Mouse (Mus musculus) heart, adult 2 months (tissue): ENCODE results near the gene Tmem202. TPM values are rescaled to one million over a fixed set of nuclear protein-coding genes. Genes with fewer than 3 reads are reported as not detected.

Source experiments
- DNase-seq, 2 experiments: peaks; one replicate each; pipeline ENCODE4 v3.0.0; 2021
- H3K27ac ChIP-seq: fragments of 200-600 bp; 2 replicates; pipeline ENCODE4 v1.8.1; 2022
- H3K27me3 ChIP-seq: fragments of 200-500 bp; 2 replicates; pipeline ENCODE4 v1.6.1; 2012; ENCODE audit warnings: mild to moderate bottlenecking, low read length, inconsistent platforms, mixed read lengths; ENCODE audit not compliant: control insufficient read depth, insufficient read depth
- H3K36me3 ChIP-seq: fragments of 200-500 bp; 2 replicates; pipeline ENCODE4 v1.6.1; 2012; ENCODE audit warnings: low read length, inconsistent platforms; ENCODE audit not compliant: control insufficient read depth, insufficient read depth
- H3K4me1 ChIP-seq: fragments of 200-500 bp; 2 replicates; pipeline ENCODE4 v1.6.1; 2011; ENCODE audit warnings: low read length; ENCODE audit not compliant: control insufficient read depth, insufficient read depth
- H3K4me3 ChIP-seq: fragments of 200-600 bp; 2 replicates; pipeline ENCODE4 v1.8.1; 2022
- H3K79me2 ChIP-seq: fragments of 200-500 bp; replicated peaks from 2 replicates; pipeline ENCODE4 v1.6.1; 2012; ENCODE audit warnings: mild to moderate bottlenecking, inconsistent platforms, low read length, moderate library complexity, mixed read lengths; ENCODE audit not compliant: control insufficient read depth, insufficient read depth
- H3K9ac ChIP-seq: fragments of 200-500 bp; 2 replicates; pipeline ENCODE4 v1.6.1; 2012; ENCODE audit warnings: low read depth, mild to moderate bottlenecking, control low read depth, inconsistent platforms, low read length, mixed read lengths
- CTCF ChIP-seq: fragments of 200-600 bp; IDR thresholded peaks from 2 replicates; pipeline ENCODE4 v1.8.1; 2022; ENCODE audit warnings: antibody characterized with exemption, mild to moderate bottlenecking, moderate library complexity
- EP300 ChIP-seq: fragments of 200-500 bp; IDR thresholded peaks from 2 replicates; pipeline ENCODE4 v1.6.1; 2011; ENCODE audit warnings: low read depth, low read length, control low read depth; ENCODE audit not compliant: insufficient read depth
- POLR2A ChIP-seq: fragments of 200-500 bp; IDR thresholded peaks from 2 replicates; pipeline ENCODE4 v1.6.1; 2011; ENCODE audit warnings: mild to moderate bottlenecking, low read depth, low read length, control low read depth; ENCODE audit not compliant: insufficient read depth
- WGBS: fragments of 180-500 bp; shearing (Covaris S2); methylation state at CpG from one replicate; pipeline ENCODE4 v1.1.7; 2018; 5-methylcytosine and 5-hydroxymethylcytosine counted together
- intact Hi-C: fragments of 180-260 bp; cut with DNase I; formaldehyde crosslinking; loops from one replicate; pipeline ENCODE4 v1.15.1; 2025
- polyA plus RNA-seq: library from polyadenylated mRNA; depleted of rRNA; stranded (reverse); fragments of >200 nt; gene quantifications from 2 replicates; pipeline ENCODE4 v1.2.3, GENCODE M21; 2012
- total RNA-seq, 2 experiments: library from RNA; stranded (reverse); gene quantifications; 2 replicates each; pipeline ENCODE4 v1.2.3; 2021

Gene Tmem202
- total and polyA plus RNA-seq, 3 experiments, result 0.16 to 0.84 (median 0.37) TPM

DNA sequence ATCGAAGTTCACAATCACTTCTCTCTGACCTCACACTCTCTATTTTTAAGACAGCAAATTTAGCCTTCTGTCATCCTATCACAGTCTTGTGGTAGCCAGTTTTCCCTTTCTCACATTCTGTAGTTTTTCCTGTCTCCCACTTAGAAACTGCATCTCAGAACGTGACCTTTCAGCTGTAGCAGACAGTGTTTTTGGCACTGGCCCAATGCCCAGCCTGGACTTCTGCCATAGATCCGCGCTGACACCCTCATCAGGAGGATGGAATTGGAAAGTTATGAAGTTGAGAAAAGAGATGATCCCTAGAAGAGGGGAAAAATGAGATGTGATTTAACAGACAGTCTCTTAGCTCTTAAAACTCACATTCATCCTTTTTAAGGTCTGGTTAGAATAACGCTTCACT is 20.7 kb downstream of the Tmem202 start:
- no peaks in the 10 kb centered on the region for H3K4me1 ChIP-seq
- 18% methylated on average over 5 of the region's 5 CpGs for WGBS

GRCm38 (mm10) chr9:59517127-59517526 is 22.5 kb downstream of the Tmem202 start:
- no peak for DNase-seq
- 66% methylated on average over 7 of the region's 7 CpGs for WGBS
- intact Hi-C loops, result no loop called here

More for the DNA sequence above, 20.7 kb downstream of the Tmem202 start:
- H3K36me3 ChIP-seq, result no peaks in the 10 kb centered on the region
- intact Hi-C loops, result no loop called here
- H3K79me2 ChIP-seq, result no peaks in the 10 kb centered on the region
- no peak overlapping the region for H3K9ac ChIP-seq
- H3K27me3 ChIP-seq, result no peaks in the 10 kb centered on the region
- TF ChIP-seq EP300 (no peak), CTCF (no peak), POLR2A (no peak)
- DNase-seq, result peak; percentile 28 to 46
- H3K4me3 ChIP-seq, result no peak overlapping the region
- H3K27ac ChIP-seq, result no peak overlapping the region

GRCm38 (mm10) chr9:59515069-59515468 is 24.6 kb downstream of the Tmem202 start:
- H3K36me3 ChIP-seq, result no peaks in the 10 kb centered on the region
- WGBS, result 5% methylated on average over 3 of the region's 3 CpGs
- H3K4me1 ChIP-seq, result no peaks in the 10 kb centered on the region
- H3K4me3 ChIP-seq, result no peak overlapping the region
- intact Hi-C loops, result no loop called here
- no peak overlapping the region for H3K9ac ChIP-seq
- TF ChIP-seq CTCF (no peak), EP300 (0 out of 2 replicates have a peak, but pooled peaks have one; percentile 37)
- DNase-seq, result peak in 1 of 2 experiments; percentile 40
- no peaks in the 10 kb centered on the region for H3K79me2 ChIP-seq
- no peak overlapping the region for H3K27ac ChIP-seq
- no peaks in the 10 kb centered on the region for H3K27me3 ChIP-seq

More at GRCm38 (mm10) chr9:59517127-59517526, 22.5 kb downstream of the Tmem202 start:
- Histone ChIP-seq H3K27ac (no peak overlapping the region), H3K9ac (no peak overlapping the region), H3K27me3 (no peaks in the 10 kb centered on the region), H3K4me3 (no peak overlapping the region), H3K4me1 (no peaks in the 10 kb centered on the region), H3K79me2 (no peaks in the 10 kb centered on the region), H3K36me3 (no peaks in the 10 kb centered on the region)
- TF ChIP-seq POLR2A, result no peak
- TF ChIP-seq CTCF, result peak; percentile 35

DNA sequence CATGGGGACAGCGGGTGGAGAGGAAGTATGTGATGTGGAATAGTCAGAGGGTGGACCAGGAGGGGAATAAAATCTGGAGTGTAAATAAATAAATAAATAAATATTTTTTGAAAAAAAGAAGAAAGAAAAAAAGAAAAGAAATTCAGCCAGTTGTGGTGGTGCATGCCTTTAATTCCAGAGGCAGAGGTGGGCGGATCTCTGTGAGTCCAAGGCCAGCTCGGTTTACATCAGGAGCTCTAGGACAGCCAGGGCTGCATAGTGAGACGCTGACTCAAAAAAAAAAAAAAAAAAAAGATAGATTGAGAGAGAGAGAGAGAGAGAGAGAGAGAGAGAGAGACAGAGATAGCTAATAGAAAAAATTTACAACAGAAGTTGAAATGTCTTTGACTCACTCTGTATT is 27.3 kb downstream of the Tmem202 start:
- H3K9ac ChIP-seq, result no peak overlapping the region
- intact Hi-C loops, result no loop called here
- H3K4me3 ChIP-seq, result no peak overlapping the region
- H3K4me1 ChIP-seq, result no peaks in the 10 kb centered on the region
- no peaks in the 10 kb centered on the region for H3K27me3 ChIP-seq
- no peak overlapping the region for H3K27ac ChIP-seq
- TF ChIP-seq EP300 (no peak), CTCF (no peak), POLR2A (no peak)
- no peak for DNase-seq
- H3K79me2 ChIP-seq, result no peaks in the 10 kb centered on the region
- WGBS, result 47% methylated on average over 4 of the region's 4 CpGs
- no peaks in the 10 kb centered on the region for H3K36me3 ChIP-seq

DNA sequence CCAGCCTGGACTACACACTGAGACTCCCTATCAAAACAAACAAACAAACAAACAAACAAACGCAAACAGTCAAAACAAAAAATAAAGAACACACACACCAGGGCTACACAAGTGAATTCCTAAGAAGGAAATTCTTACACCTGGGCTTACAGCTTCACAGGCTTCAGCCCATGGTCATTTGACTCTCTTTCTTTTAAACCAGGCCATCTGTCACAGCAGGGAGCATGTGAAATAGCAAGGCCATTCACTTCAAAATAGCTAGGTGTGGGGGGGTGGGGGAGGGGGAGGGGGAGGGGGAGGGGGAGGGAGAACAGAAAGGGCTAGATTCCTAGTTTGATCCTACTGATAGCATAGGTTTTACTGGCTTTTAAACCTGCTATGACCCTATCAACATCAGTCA is 31.5 kb downstream of the Tmem202 start:
- Histone ChIP-seq H3K79me2 (no peaks in the 10 kb centered on the region), H3K27me3 (no peaks in the 10 kb centered on the region), H3K4me1 (no peaks in the 10 kb centered on the region), H3K9ac (no peak overlapping the region), H3K27ac (no peak overlapping the region), H3K36me3 (no peaks in the 10 kb centered on the region), H3K4me3 (no peak overlapping the region)
- TF ChIP-seq POLR2A (no peak), EP300 (no peak), CTCF (no peak)
- 65% methylated on average over 1 of the region's 1 CpGs for WGBS
- no peak for DNase-seq
- intact Hi-C loops, result no loop called here

DNA sequence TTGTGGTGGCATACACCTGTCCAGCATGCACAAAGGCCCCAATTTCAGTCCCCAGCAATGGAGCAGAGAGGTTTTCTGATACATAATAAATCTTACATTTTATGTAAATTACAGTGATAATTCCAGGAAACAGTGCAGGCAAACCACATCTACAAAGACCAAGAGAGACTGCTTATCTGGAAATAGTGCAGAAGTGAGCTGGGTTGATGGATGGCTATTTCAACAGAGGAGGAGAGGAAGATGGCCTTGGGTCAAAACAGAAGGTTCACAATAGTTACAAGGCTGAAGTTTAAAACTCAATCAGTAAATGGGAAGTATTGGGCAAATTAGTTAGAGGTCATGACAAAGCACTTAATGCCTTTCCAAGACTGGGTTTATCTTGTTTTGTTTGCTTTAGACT is 52.3 kb downstream of the Tmem202 start:
- Histone ChIP-seq H3K27me3 (no peaks in the 10 kb centered on the region), H3K4me1 (peaks cover 3% of the 10 kb centered on the region), H3K36me3 (peaks cover 11% of the 10 kb centered on the region), H3K9ac (no peak overlapping the region; the same call in 1 of the 2 replicates), H3K79me2 (peaks cover 3% of the 10 kb centered on the region; the same call in 1 of the 2 replicates), H3K27ac (peak overlapping the region; percentile 94), H3K4me3 (peak overlapping the region; percentile 87)
- no peak for DNase-seq
- intact Hi-C loops, result loop anchor here (5.0 to 10.0 kb wide), 4 partner anchors 63 to 170 kb away; partner anchors contain the start of gene Pkm
- TF ChIP-seq EP300 (no peak), CTCF (no peak)
